Mouse (Mus musculus) CD8-positive naive resting alpha-beta T cell, adult 57 days (primary cell): ENCODE results near the gene Degs2. TPM values are rescaled to one million over a fixed set of nuclear protein-coding genes. Genes with fewer than 3 reads are reported as not detected.

Experiments used
- total RNA-seq: library from RNA; stranded (reverse); gene quantifications from one replicate; pipeline ENCODE4 v1.2.4, GENCODE M21; 2023

Gene Degs2
- total RNA-seq: not detected

GRCm38 (mm10) chr12:108702185-108702584 is at the start of gene Degs2:
TSS of gene Degs2 (minus strand) at chr12:108702315.

Other genes with a start within 250 kb of the Degs2 start
- gene Evl, start 147.6 kb downstream of the Degs2 start, total RNA-seq: 1,121 TPM
- 88.8 TPM for gene Yy1, start 90.7 kb upstream of the Degs2 start, total RNA-seq
- 6.1 TPM for gene Slc25a29, start 133.6 kb upstream of the Degs2 start, total RNA-seq
- 7.1 TPM for gene Slc25a47, start 133.7 kb upstream of the Degs2 start, total RNA-seq
- gene Wdr25, start 191.3 kb upstream of the Degs2 start, total RNA-seq: 7.3 TPM
- gene Wars, start 191.9 kb upstream of the Degs2 start, total RNA-seq: 43.5 TPM